Comparison of ENCODE assay signal across 9 mouse cellular contexts in the genomic region with DNA sequence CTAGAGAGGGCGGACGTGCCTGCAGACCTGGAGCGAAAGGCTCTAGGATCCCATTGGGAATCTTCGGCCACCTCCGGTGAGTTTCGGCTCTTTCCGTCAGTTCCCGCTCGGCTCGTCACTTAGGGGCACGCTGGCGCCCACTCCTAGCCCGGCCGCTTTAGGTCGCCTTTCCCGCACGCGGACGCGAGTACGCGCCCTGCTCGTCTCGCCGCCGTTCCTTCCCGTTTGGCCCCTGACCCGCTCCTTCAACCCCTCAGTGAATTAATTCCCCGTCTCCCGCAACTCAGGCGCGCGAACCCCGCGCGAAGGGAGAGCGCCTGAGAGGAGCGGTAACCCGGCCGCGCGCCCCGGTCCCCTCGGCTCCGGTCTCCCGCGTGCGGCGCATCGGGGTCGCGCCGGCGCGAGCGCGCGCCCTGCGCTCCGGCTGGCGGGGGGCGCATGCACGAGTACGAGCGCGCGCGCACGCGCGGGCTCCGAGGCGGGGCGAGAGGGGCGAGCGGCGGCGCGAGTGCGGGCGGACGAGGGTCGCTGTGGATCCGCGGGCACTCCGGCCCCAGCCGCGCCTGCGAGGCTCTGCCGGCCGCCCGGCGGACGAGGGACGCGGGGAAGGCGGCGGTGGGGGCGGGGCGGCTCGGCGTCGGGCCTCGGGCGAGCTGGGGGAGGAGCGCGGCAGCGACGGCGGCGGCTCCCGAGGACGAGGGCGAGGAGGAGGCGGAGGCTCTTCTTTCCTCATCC. TPM values are rescaled to one million over a fixed set of nuclear protein-coding genes. Genes with fewer than 3 reads are reported as not detected.
A peak's percentile ranks its signal among the peaks of the same experiment; 100 is the strongest.
DNase-seq lines count a peak whose midpoint lies in the region; ATAC-seq and TF ChIP-seq lines count a peak whose summit lies in the region.
"Had no signal": no experiment of that assay in that cellular context is flagged by ENCODE, and none has a peak within 500 bp of the region (broad histone marks: within the 10 kb centered on the region; RNA-seq: fewer than 3 reads in every experiment).

No protein-coding gene starts in this region.

- H3K4me2 ChIP-seq in hindbrain, embryonic 11.5 days (replicated peaks; ENCODE audit: low read depth, low read length), result peak overlapping the region; percentile 70
- peak overlapping the region; percentile 85 for H3K4me2 ChIP-seq in lung, embryonic 16.5 days (ENCODE audit: low read depth, low read length)

- H3K9me3 ChIP-seq in MEL (replicated peaks; ENCODE audit: insufficient read depth, low read length), result no peaks in the 10 kb centered on the region
- H3K9me3 ChIP-seq in hindbrain, embryonic 11.5 days (ENCODE audit: control insufficient read depth, low read length), result no peaks in the 10 kb centered on the region
- no peaks in the 10 kb centered on the region for H3K9me3 ChIP-seq in lung, embryonic 16.5 days (ENCODE audit: control insufficient read depth, low read length)

- no peak for TF ChIP-seq CTCF in MEL (IDR thresholded peaks at IDR 0.05 in 2 of 3, conservative IDR thresholded peaks at IDR 0.05 in 1 of 3; ENCODE audit: control insufficient read depth in 1 of 3, insufficient read depth in 1 of 3, low read depth in 2 of 3, low read length in 3 of 3, poor library complexity in 1 of 3, severe bottlenecking in 1 of 3)

- peaks cover 8% of the 10 kb centered on the region for H3K79me2 ChIP-seq in MEL (ENCODE audit: control insufficient read depth, insufficient read depth, low read length, poor library complexity)

- peak overlapping the region; percentile 26 for H3K27ac ChIP-seq in MEL (ENCODE audit: control insufficient read depth, low read depth, low read length)
- peak overlapping the region; percentile 98 for H3K27ac ChIP-seq in hindbrain, embryonic 11.5 days (ENCODE audit: low read depth, low read length)
- H3K27ac ChIP-seq in lung, embryonic 16.5 days (ENCODE audit: low read length), result peak overlapping the region; percentile 92

- DNase-seq in MEL (ENCODE audit: low read depth, low spot score), result peak; percentile 68
- DNase-seq in cerebellum, adult 8-10 months, result peak; percentile 89
- DNase-seq in frontal cortex, adult 2 months (ENCODE audit: extremely low spot score in 1 of 2, low spot score in 1 of 2), result peak; percentile 77 to 94
- DNase-seq in hindbrain, embryonic 11.5 days (ENCODE audit: low spot score), result peak; percentile 96
- DNase-seq in layer of hippocampus, postnatal 10 days (ENCODE audit: low spot score in 2 of 2), result peak; percentile 92 to 94
- peak; percentile 48 for DNase-seq in retina, adult 2 months (ENCODE audit: low read depth, low spot score)
- DNase-seq in urinary bladder, adult 18-20 months (ENCODE audit: low spot score in 2 of 2), result peak; percentile 73 to 90

- H3K36me3 ChIP-seq in MEL (ENCODE audit: control insufficient read depth in 1 of 2, insufficient read depth in 2 of 2, low read length in 2 of 2), result peaks cover 0 to 13% of the 10 kb centered on the region in 2 experiments; a peak in 2 of 4 replicates
- H3K36me3 ChIP-seq in hindbrain, embryonic 11.5 days (ENCODE audit: control insufficient read depth, insufficient read depth, low read length), result no peaks in the 10 kb centered on the region
- no peaks in the 10 kb centered on the region for H3K36me3 ChIP-seq in lung, embryonic 16.5 days (ENCODE audit: control insufficient read depth, insufficient read depth, low read length)

- TF ChIP-seq POLR2A in MEL (IDR thresholded peaks at IDR 0.05; ENCODE audit: control insufficient read depth in 1 of 2, insufficient read depth in 1 of 2, low read depth in 1 of 2, low read length in 2 of 2, poor library complexity in 1 of 2), result peak; percentile 59 to 68; a peak in 2 of 4 replicates

- ATAC-seq in hindbrain, embryonic 11.5 days (ENCODE audit: low FRiP score), result peak; percentile 91
- ATAC-seq in lung, embryonic 16.5 days (ENCODE audit: low read depth), result peak; percentile 93

- peak overlapping the region; percentile 85 for H3K9ac ChIP-seq in MEL (ENCODE audit: control insufficient read depth, low read depth, low read length, poor library complexity, severe bottlenecking)
- H3K9ac ChIP-seq in hindbrain, embryonic 11.5 days (ENCODE audit: low read depth, low read length), result peak overlapping the region; percentile 90
- H3K9ac ChIP-seq in lung, embryonic 16.5 days (ENCODE audit: low read length), result peak overlapping the region; percentile 97

- TF ChIP-seq EP300 in MEL (IDR thresholded peaks at IDR 0.05; ENCODE audit: low read depth in 1 of 2, low read length in 2 of 2), result no peak

- H3K27me3 ChIP-seq in MEL (ENCODE audit: control insufficient read depth in 1 of 2, insufficient read depth in 2 of 2, low read length in 2 of 2), result peaks cover 0 to 2% of the 10 kb centered on the region in 2 experiments; a peak in 2 of 4 replicates
- no peaks in the 10 kb centered on the region for H3K27me3 ChIP-seq in hindbrain, embryonic 11.5 days (ENCODE audit: control insufficient read depth, insufficient read depth, low read length)
- no peaks in the 10 kb centered on the region for H3K27me3 ChIP-seq in lung, embryonic 16.5 days (ENCODE audit: control insufficient read depth, insufficient read depth, low read depth, low read length)

- TF ChIP-seq RAD21 in MEL (IDR thresholded peaks at IDR 0.05; ENCODE audit: low read depth, low read length), result no peak

- peak overlapping the region; percentile 67 to 90 for H3K4me3 ChIP-seq in MEL (ENCODE audit: control insufficient read depth in 1 of 2, insufficient read depth in 1 of 2, low read depth in 2 of 2, low read length in 2 of 2)
- peak overlapping the region; percentile 88 for H3K4me3 ChIP-seq in hindbrain, embryonic 11.5 days (ENCODE audit: low read depth, low read length)
- H3K4me3 ChIP-seq in lung, embryonic 16.5 days (ENCODE audit: low read length), result peak overlapping the region; percentile 81

- WGBS in hindbrain, embryonic 11.5 days, result under 1% methylated on average over 81 of the region's 115 CpGs
- 0% methylated on average over 84 of the region's 115 CpGs for WGBS in lung, embryonic 16.5 days

- H3K4me1 ChIP-seq in MEL (ENCODE audit: control insufficient read depth in 1 of 2, insufficient read depth in 2 of 2, low read length in 2 of 2), result peaks cover 3 to 7% of the 10 kb centered on the region in 2 experiments
- H3K4me1 ChIP-seq in hindbrain, embryonic 11.5 days (replicated peaks; ENCODE audit: control insufficient read depth, insufficient read depth, low read length), result peaks cover 3% of the 10 kb centered on the region
- peaks cover 21% of the 10 kb centered on the region for H3K4me1 ChIP-seq in lung, embryonic 16.5 days (replicated peaks; ENCODE audit: control insufficient read depth, insufficient read depth, low read length)

TF ChIP-seq in MEL, 35 proteins besides CTCF, POLR2A, EP300 and RAD21 (continues in another document):
- TF ChIP-seq KAT2A (conservative IDR thresholded peaks at IDR 0.05; ENCODE audit: low read depth, low read length) (no peak), MAZ (IDR thresholded peaks at IDR 0.05; ENCODE audit: low read depth, low read length) (no peak), ZMIZ1 (IDR thresholded peaks at IDR 0.05; ENCODE audit: low read depth, low read length) (no peak), NRF1 (IDR thresholded peaks at IDR 0.05; ENCODE audit: insufficient read depth, low read depth, low read length, poor library complexity, severe bottlenecking) (peak; percentile 50; the same call in 1 of the 2 replicates), MXI1 (IDR thresholded peaks at IDR 0.05; ENCODE audit: low read depth, low read length) (no peak), CHD2 (IDR thresholded peaks at IDR 0.05; ENCODE audit: low read length) (no peak), HCFC1 (IDR thresholded peaks at IDR 0.05; ENCODE audit: low read depth, low read length) (no peak), ZKSCAN1 (IDR thresholded peaks at IDR 0.05; ENCODE audit: low read depth, low read length) (no peak), TCF12 (IDR thresholded peaks at IDR 0.05; ENCODE audit: low read depth, low read length) (0 out of 2 replicates have a peak, but pooled peaks have one; percentile 14), ETS1 (IDR thresholded peaks at IDR 0.05; ENCODE audit: low read depth, low read length) (no peak), MAFK (IDR thresholded peaks at IDR 0.05; ENCODE audit: borderline replicate concordance, low read depth, low read length) (no peak)

RNA-seq across cellular contexts. Expression of a gene that starts 0.5 kb away (rescaled TPM):
- total RNA-seq in MEL (2012; rRNA removed), result 8.2 and 12.0 TPM in 2 replicates
- 10 to 100 TPM in 1 of 2 experiments, not detected in 1; 24.5 TPM for polyA plus RNA-seq in MEL (2012; ENCODE audit: insufficient read depth in 1 of 2, insufficient read length in 2 of 2, low read depth in 1 of 2, low replicate concordance in 2 of 2, missing spikeins in 1 of 2)
- polyA plus RNA-seq in frontal cortex, adult 2 months (2012; rRNA removed), result 36.9 and 39.7 TPM in 2 replicates
- 59.5 and 64.9 TPM in 2 replicates for polyA plus RNA-seq in hindbrain, embryonic 11.5 days (2014; fragmentation: Nextera tagmentation; extraction: Ambion mirVana)
- 10 to 100 TPM; 32.3 to 35.1 TPM for total RNA-seq in layer of hippocampus, postnatal 10 days (2021)
- polyA plus RNA-seq in lung, embryonic 16.5 days (2015; fragmentation: Nextera tagmentation; extraction: Ambion mirVana), result 27.1 and 30.1 TPM in 2 replicates
- total RNA-seq: hematopoietic stem cell, adult 5-6 weeks had no signal

RNA-seq across cellular contexts. Expression of a gene that starts 33.3 kb away (rescaled TPM):
- 3.2 TPM in 2 replicates for total RNA-seq in MEL (2012; rRNA removed)
- 1 to 10 TPM in 1 of 2 experiments, not detected in 1; 5.3 TPM for polyA plus RNA-seq in MEL (2012; ENCODE audit: insufficient read depth in 1 of 2, insufficient read length in 2 of 2, low read depth in 1 of 2, low replicate concordance in 2 of 2, missing spikeins in 1 of 2)
- polyA plus RNA-seq in frontal cortex, adult 2 months (2012; rRNA removed), result 0.06 TPM in 1 of 2 replicates, not detected in the other
- 1.2 and 3.3 TPM in 2 replicates for polyA plus RNA-seq in hindbrain, embryonic 11.5 days (2014; fragmentation: Nextera tagmentation; extraction: Ambion mirVana)
- 1 to 10 TPM in 1 of 2 experiments, under 1 TPM in 1; 0.39 to 1.1 TPM for total RNA-seq in layer of hippocampus, postnatal 10 days (2021)
- 1.6 and 2.4 TPM in 2 replicates for polyA plus RNA-seq in lung, embryonic 16.5 days (2015; fragmentation: Nextera tagmentation; extraction: Ambion mirVana)
- total RNA-seq: hematopoietic stem cell, adult 5-6 weeks had no signal

RNA-seq across cellular contexts. Expression of a gene that starts 38.6 kb away (rescaled TPM):
- 0.15 TPM in 1 of 2 replicates, not detected in the other for total RNA-seq in MEL (2012; rRNA removed)
- under 1 TPM in 1 of 2 experiments, not detected in 1; 0.08 TPM for polyA plus RNA-seq in MEL (2012; ENCODE audit: insufficient read depth in 1 of 2, insufficient read length in 2 of 2, low read depth in 1 of 2, low replicate concordance in 2 of 2, missing spikeins in 1 of 2)
- not detected in 2 replicates for polyA plus RNA-seq in frontal cortex, adult 2 months (2012; rRNA removed)
- polyA plus RNA-seq in hindbrain, embryonic 11.5 days (2014; fragmentation: Nextera tagmentation; extraction: Ambion mirVana), result 10.2 and 12.4 TPM in 2 replicates
- total RNA-seq in layer of hippocampus, postnatal 10 days (2021), result under 1 TPM in 1 of 2 experiments, not detected in 1; 0.25 TPM
- polyA plus RNA-seq in lung, embryonic 16.5 days (2015; fragmentation: Nextera tagmentation; extraction: Ambion mirVana), result not detected in 2 replicates
- total RNA-seq: hematopoietic stem cell, adult 5-6 weeks had no signal

RNA-seq across cellular contexts. Expression of a gene that starts 51.9 kb away (rescaled TPM):
- 24.3 and 25.8 TPM in 2 replicates for total RNA-seq in MEL (2012; rRNA removed)
- 10 to 100 TPM in 1 of 2 experiments, not detected in 1; 70.2 TPM for polyA plus RNA-seq in MEL (2012; ENCODE audit: insufficient read depth in 1 of 2, insufficient read length in 2 of 2, low read depth in 1 of 2, low replicate concordance in 2 of 2, missing spikeins in 1 of 2)
- polyA plus RNA-seq in frontal cortex, adult 2 months (2012; rRNA removed), result 0.62 and 1.3 TPM in 2 replicates
- 19.1 and 22.9 TPM in 2 replicates for polyA plus RNA-seq in hindbrain, embryonic 11.5 days (2014; fragmentation: Nextera tagmentation; extraction: Ambion mirVana)
- 1 to 10 TPM; 1.4 to 1.7 TPM for total RNA-seq in layer of hippocampus, postnatal 10 days (2021)
- polyA plus RNA-seq in lung, embryonic 16.5 days (2015; fragmentation: Nextera tagmentation; extraction: Ambion mirVana), result 39.5 and 41.1 TPM in 2 replicates

Comparison
In these comparisons a context has a peak if more than half of its experiments do, and no peak if none do; other contexts are left out.
1. Peak in every context shown above with its lines: DNase-seq, ATAC-seq, H3K4me3 ChIP-seq and H3K27ac ChIP-seq.
2. H3K27ac ChIP-seq: peak in every context shown above with its lines; median percentile 98 in hindbrain, embryonic 11.5 days; 92 in lung, embryonic 16.5 days; 26 in MEL.
3. RNA of a gene that starts 38.6 kb away (polyA plus RNA-seq): 10.2 to 12.4 TPM in hindbrain, embryonic 11.5 days; 0.08 TPM in MEL, not detected in frontal cortex, adult 2 months and not detected in lung, embryonic 16.5 days; every median in the first group is over 10 times any median in the second.